28 mouse cellular contexts compared by ENCODE assay signal in the genomic region with DNA sequence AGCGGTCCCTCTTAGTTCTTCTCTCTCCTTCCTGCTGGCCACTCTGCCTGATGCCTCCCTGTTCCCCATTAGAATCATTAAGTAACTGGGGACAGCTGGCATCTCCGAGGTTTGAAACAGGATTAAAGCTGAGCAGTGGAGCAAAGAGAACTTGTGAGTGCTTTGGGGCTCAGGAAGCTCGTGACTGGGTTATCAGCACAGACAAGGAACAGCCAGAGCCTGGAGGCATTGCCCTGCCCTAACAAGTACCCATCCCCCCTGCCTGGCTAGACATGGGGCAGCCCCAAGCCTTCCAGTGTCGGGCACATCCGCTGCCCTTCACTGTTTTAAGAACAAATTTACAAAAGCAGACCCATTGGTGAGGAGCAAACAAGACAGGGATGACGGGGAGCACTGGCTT. TPM values are rescaled to one million over a fixed set of nuclear protein-coding genes. Genes with fewer than 3 reads are reported as not detected.
DNase-seq lines count a peak whose midpoint lies in the region; ATAC-seq and TF ChIP-seq lines count a peak whose summit lies in the region.
"Had no signal": no experiment of that assay in that cellular context is flagged by ENCODE, and none has a peak within 500 bp of the region (broad histone marks: within the 10 kb centered on the region; RNA-seq: fewer than 3 reads in every experiment).

No protein-coding gene starts in this region.

- no peak overlapping the region for H3K4me3 ChIP-seq in heart, embryonic 16.5 days (ENCODE audit: low read length)
- no peak overlapping the region for H3K4me3 ChIP-seq in heart, embryonic 10.5 days
- no peak overlapping the region for H3K4me3 ChIP-seq in midbrain, postnatal 0 days (ENCODE audit: low read depth, low read length)
- no peak overlapping the region for H3K4me3 ChIP-seq in midbrain, embryonic 14.5 days (replicated peaks; ENCODE audit: low read depth, low read length)
- H3K4me3 ChIP-seq in intestine, embryonic 16.5 days (ENCODE audit: low read length): no peak overlapping the region
- no peak overlapping the region for H3K4me3 ChIP-seq in stomach, embryonic 16.5 days (replicated peaks; ENCODE audit: low read length)
- H3K4me3 ChIP-seq in forebrain, embryonic 14.5 days (ENCODE audit: low read depth, low read length): no peak overlapping the region
- no peak overlapping the region for H3K4me3 ChIP-seq in forebrain, embryonic 11.5 days (ENCODE audit: low read depth, low read length)
- H3K4me3 ChIP-seq: embryonic facial prominence, embryonic 13.5 days; hindbrain, embryonic 12.5 days; layer of hippocampus, adult 2 months; limb, embryonic 10.5 days had no signal

- H3K27me3 ChIP-seq in heart, embryonic 16.5 days (ENCODE audit: control insufficient read depth, insufficient read depth, low read length): 0 out of 2 replicates have a peak, but pooled peaks cover 2% of the 10 kb centered on the region
- peaks cover 30% of the 10 kb centered on the region for H3K27me3 ChIP-seq in heart, embryonic 10.5 days (ENCODE audit: insufficient read depth, poor library complexity, severe bottlenecking)
- 0 out of 2 replicates have a peak, but pooled peaks cover 9% of the 10 kb centered on the region for H3K27me3 ChIP-seq in midbrain, postnatal 0 days (ENCODE audit: insufficient read depth, low read length)
- no peaks in the 10 kb centered on the region for H3K27me3 ChIP-seq in midbrain, embryonic 14.5 days (ENCODE audit: control insufficient read depth, insufficient read depth, low read length)
- no peaks in the 10 kb centered on the region for H3K27me3 ChIP-seq in intestine, embryonic 16.5 days (replicated peaks; ENCODE audit: control insufficient read depth, insufficient read depth, low read length)
- no peaks in the 10 kb centered on the region for H3K27me3 ChIP-seq in stomach, embryonic 16.5 days (ENCODE audit: control insufficient read depth, insufficient read depth, low read length)
- H3K27me3 ChIP-seq in forebrain, embryonic 14.5 days (replicated peaks; ENCODE audit: control insufficient read depth, insufficient read depth, low read length): peaks cover 3% of the 10 kb centered on the region; the same call in 1 of the 2 replicates
- H3K27me3 ChIP-seq in forebrain, embryonic 11.5 days (ENCODE audit: control insufficient read depth, insufficient read depth, low read length): no peaks in the 10 kb centered on the region

- no peak overlapping the region for H3K9ac ChIP-seq in heart, embryonic 16.5 days (ENCODE audit: low read length)
- H3K9ac ChIP-seq in midbrain, postnatal 0 days (replicated peaks; ENCODE audit: low read length, poor library complexity, severe bottlenecking): no peak overlapping the region
- no peak overlapping the region for H3K9ac ChIP-seq in midbrain, embryonic 14.5 days (replicated peaks; ENCODE audit: low read length)
- no peak overlapping the region for H3K9ac ChIP-seq in intestine, embryonic 16.5 days (ENCODE audit: low read depth, low read length)
- no peak overlapping the region for H3K9ac ChIP-seq in stomach, embryonic 16.5 days (ENCODE audit: low read length)
- no peak overlapping the region for H3K9ac ChIP-seq in forebrain, embryonic 14.5 days (ENCODE audit: low read length)
- no peak overlapping the region for H3K9ac ChIP-seq in forebrain, embryonic 11.5 days (ENCODE audit: low read length)
- H3K9ac ChIP-seq: embryonic facial prominence, embryonic 13.5 days; hindbrain, embryonic 12.5 days; liver, postnatal 0 days had no signal

- H3K36me3 ChIP-seq in heart, embryonic 16.5 days (ENCODE audit: control insufficient read depth, insufficient read depth): no peaks in the 10 kb centered on the region
- 0 out of 2 replicates have a peak, but pooled peaks cover 3% of the 10 kb centered on the region for H3K36me3 ChIP-seq in heart, embryonic 10.5 days
- no peaks in the 10 kb centered on the region for H3K36me3 ChIP-seq in midbrain, postnatal 0 days (ENCODE audit: insufficient read depth, low read length)
- no peaks in the 10 kb centered on the region for H3K36me3 ChIP-seq in midbrain, embryonic 14.5 days (ENCODE audit: control insufficient read depth, insufficient read depth, low read length)
- no peaks in the 10 kb centered on the region for H3K36me3 ChIP-seq in intestine, embryonic 16.5 days (ENCODE audit: control insufficient read depth, insufficient read depth, low read length)
- H3K36me3 ChIP-seq in stomach, embryonic 16.5 days (ENCODE audit: control insufficient read depth, insufficient read depth, low read length): no peaks in the 10 kb centered on the region
- no peaks in the 10 kb centered on the region for H3K36me3 ChIP-seq in forebrain, embryonic 14.5 days (ENCODE audit: control insufficient read depth, insufficient read depth, low read length)
- H3K36me3 ChIP-seq in forebrain, embryonic 11.5 days (ENCODE audit: control insufficient read depth, insufficient read depth, low read length): no peaks in the 10 kb centered on the region
- H3K36me3 ChIP-seq: hindbrain, embryonic 12.5 days; limb, embryonic 10.5 days had no signal

- peaks cover 14% of the 10 kb centered on the region for H3K9me3 ChIP-seq in heart, embryonic 16.5 days (replicated peaks; ENCODE audit: control insufficient read depth, low read length)
- peaks cover 6% of the 10 kb centered on the region for H3K9me3 ChIP-seq in heart, embryonic 10.5 days
- peaks cover 7% of the 10 kb centered on the region; the same call in 1 of the 2 replicates for H3K9me3 ChIP-seq in midbrain, postnatal 0 days (ENCODE audit: low read length)
- peaks cover 8% of the 10 kb centered on the region for H3K9me3 ChIP-seq in midbrain, embryonic 14.5 days (ENCODE audit: control insufficient read depth, low read length)
- H3K9me3 ChIP-seq in intestine, embryonic 16.5 days (ENCODE audit: control insufficient read depth, low read length): peaks cover 6% of the 10 kb centered on the region; the same call in 1 of the 2 replicates
- peaks cover 6% of the 10 kb centered on the region for H3K9me3 ChIP-seq in stomach, embryonic 16.5 days (replicated peaks; ENCODE audit: control insufficient read depth, low read length)
- H3K9me3 ChIP-seq in forebrain, embryonic 14.5 days (replicated peaks; ENCODE audit: control insufficient read depth, low read length): no peaks in the 10 kb centered on the region; the same call in 1 of the 2 replicates
- H3K9me3 ChIP-seq in forebrain, embryonic 11.5 days (ENCODE audit: control insufficient read depth, low read length): no peaks in the 10 kb centered on the region

- peak; percentile 47 for ATAC-seq in heart, embryonic 16.5 days (replicated peaks; ENCODE audit: extremely low read depth, insufficient read depth, low FRiP score)
- no peak for ATAC-seq in midbrain, postnatal 0 days (ENCODE audit: low FRiP score)
- no peak for ATAC-seq in midbrain, embryonic 14.5 days (ENCODE audit: low FRiP score, low TSS enrichment)
- ATAC-seq in intestine, embryonic 16.5 days: peak; percentile 52; the same call in 1 of the 2 replicates
- ATAC-seq in stomach, embryonic 16.5 days (ENCODE audit: insufficient read depth, low FRiP score): peak; percentile 54; the same call in 1 of the 2 replicates
- ATAC-seq in forebrain, embryonic 14.5 days: no peak
- ATAC-seq in forebrain, embryonic 11.5 days (replicated peaks; ENCODE audit: low FRiP score): no peak
- ATAC-seq: forebrain, embryonic 16.5 days; liver, postnatal 0 days had no signal

- H3K27ac ChIP-seq in heart, embryonic 16.5 days (ENCODE audit: low read length): no peak overlapping the region
- H3K27ac ChIP-seq in heart, embryonic 10.5 days: no peak overlapping the region; the same call in 1 of the 2 replicates
- no peak overlapping the region for H3K27ac ChIP-seq in midbrain, postnatal 0 days (ENCODE audit: low read depth, low read length)
- H3K27ac ChIP-seq in midbrain, embryonic 14.5 days (replicated peaks; ENCODE audit: low read depth, low read length): no peak overlapping the region
- peak overlapping the region; percentile 24; the same call in 1 of the 2 replicates for H3K27ac ChIP-seq in intestine, embryonic 16.5 days (ENCODE audit: low read length)
- H3K27ac ChIP-seq in stomach, embryonic 16.5 days (ENCODE audit: low read length): peak overlapping the region; percentile 28; the same call in 1 of the 2 replicates
- H3K27ac ChIP-seq in forebrain, embryonic 14.5 days (ENCODE audit: low read depth, low read length): no peak overlapping the region
- no peak overlapping the region for H3K27ac ChIP-seq in forebrain, embryonic 11.5 days (ENCODE audit: low read depth, low read length)
- H3K27ac ChIP-seq: embryonic facial prominence, embryonic 13.5 days; hindbrain, embryonic 12.5 days; kidney, postnatal 0 days; layer of hippocampus, adult 2 months; limb, embryonic 10.5 days had no signal

- no peak for DNase-seq in heart, embryonic 10.5 days (ENCODE audit: low spot score)
- DNase-seq in midbrain, postnatal 0 days (ENCODE audit: low spot score): peak; percentile 43
- DNase-seq in midbrain, embryonic 14.5 days: no peak
- DNase-seq in forebrain, embryonic 14.5 days (ENCODE audit: low spot score): no peak
- no peak for DNase-seq in forebrain, embryonic 11.5 days (ENCODE audit: low spot score)
- DNase-seq: cerebellum, adult 2 months; heart, postnatal 14 days; kidney, adult 11 months; liver, postnatal 0 days; lung, postnatal 10 days; thymus, adult 18-20 months had no signal

- TF ChIP-seq CTCF in midbrain, postnatal 0 days (IDR thresholded peaks at IDR 0.05): no peak

- 46% methylated on average over 6 of the region's 6 CpGs for WGBS in heart, embryonic 16.5 days
- 39% methylated on average over 6 of the region's 6 CpGs for WGBS in heart, embryonic 10.5 days
- 52% methylated on average over 6 of the region's 6 CpGs for WGBS in midbrain, postnatal 0 days
- WGBS in midbrain, embryonic 14.5 days: 51% methylated on average over 6 of the region's 6 CpGs
- 58% methylated on average over 6 of the region's 6 CpGs for WGBS in intestine, embryonic 16.5 days
- 54% methylated on average over 6 of the region's 6 CpGs for WGBS in stomach, embryonic 16.5 days
- 57% methylated on average over 6 of the region's 6 CpGs for WGBS in forebrain, embryonic 14.5 days
- 65% methylated on average over 6 of the region's 6 CpGs for WGBS in forebrain, embryonic 11.5 days

- H3K4me2 ChIP-seq in heart, embryonic 16.5 days (ENCODE audit: low read depth, low read length): no peak overlapping the region
- H3K4me2 ChIP-seq in midbrain, postnatal 0 days (ENCODE audit: low read depth, low read length, poor library complexity, severe bottlenecking): no peak overlapping the region
- H3K4me2 ChIP-seq in midbrain, embryonic 14.5 days (ENCODE audit: low read length): no peak overlapping the region
- no peak overlapping the region for H3K4me2 ChIP-seq in intestine, embryonic 16.5 days (ENCODE audit: low read depth, low read length)
- H3K4me2 ChIP-seq in stomach, embryonic 16.5 days (ENCODE audit: low read depth, low read length): no peak overlapping the region
- H3K4me2 ChIP-seq in forebrain, embryonic 14.5 days (ENCODE audit: low read length): no peak overlapping the region
- H3K4me2 ChIP-seq in forebrain, embryonic 11.5 days (ENCODE audit: low read depth, low read length, severe bottlenecking): no peak overlapping the region
- H3K4me2 ChIP-seq: embryonic facial prominence, embryonic 13.5 days; hindbrain, embryonic 12.5 days had no signal

- H3K4me1 ChIP-seq in heart, embryonic 16.5 days (ENCODE audit: control insufficient read depth, insufficient read depth, low read length): peaks cover 21% of the 10 kb centered on the region
- peaks cover 32% of the 10 kb centered on the region for H3K4me1 ChIP-seq in heart, embryonic 10.5 days
- no peaks in the 10 kb centered on the region for H3K4me1 ChIP-seq in midbrain, postnatal 0 days (ENCODE audit: insufficient read depth, low read length)
- H3K4me1 ChIP-seq in midbrain, embryonic 14.5 days (ENCODE audit: control insufficient read depth, insufficient read depth, low read length): 0 out of 2 replicates have a peak, but pooled peaks cover 7% of the 10 kb centered on the region
- peaks cover 18% of the 10 kb centered on the region for H3K4me1 ChIP-seq in intestine, embryonic 16.5 days (ENCODE audit: control insufficient read depth, insufficient read depth, low read length)
- peaks cover 9% of the 10 kb centered on the region for H3K4me1 ChIP-seq in stomach, embryonic 16.5 days (ENCODE audit: control insufficient read depth, insufficient read depth, low read length)
- H3K4me1 ChIP-seq in forebrain, embryonic 14.5 days (ENCODE audit: control insufficient read depth, insufficient read depth, low read length): peaks cover 4% of the 10 kb centered on the region; the same call in 1 of the 2 replicates
- H3K4me1 ChIP-seq in forebrain, embryonic 11.5 days (replicated peaks; ENCODE audit: control insufficient read depth, insufficient read depth, low read length): no peaks in the 10 kb centered on the region

RNA-seq across cellular contexts. Expression of a gene that starts 2.6 kb away (rescaled TPM):
- polyA plus RNA-seq in heart, embryonic 16.5 days (2015; fragmentation: Nextera tagmentation; extraction: Ambion mirVana): 0.33 and 0.66 TPM in 2 replicates
- polyA plus RNA-seq in heart, embryonic 10.5 days (2016; fragmentation: Nextera tagmentation; extraction: Ambion mirVana): 0.26 and 0.53 TPM in 2 replicates
- 0.27 TPM in 1 of 2 replicates, not detected in the other for total RNA-seq in midbrain, postnatal 0 days (2014; rRNA removed)
- polyA plus RNA-seq in midbrain, postnatal 0 days (2015; fragmentation: Nextera tagmentation; extraction: Ambion mirVana): 0.35 and 0.39 TPM in 2 replicates
- polyA plus RNA-seq in midbrain, embryonic 14.5 days (2014; fragmentation: Nextera tagmentation; extraction: Ambion mirVana): 0.12 and 0.42 TPM in 2 replicates
- polyA plus RNA-seq in intestine, embryonic 16.5 days (2015; fragmentation: Nextera tagmentation; extraction: Ambion mirVana): 3.2 and 3.3 TPM in 2 replicates
- polyA plus RNA-seq in stomach, embryonic 16.5 days (2015; fragmentation: Nextera tagmentation; extraction: Ambion mirVana): 4.4 and 9.0 TPM in 2 replicates
- polyA plus RNA-seq in forebrain, embryonic 14.5 days (2014; fragmentation: Nextera tagmentation; extraction: Ambion mirVana): 0.05 and 0.38 TPM in 2 replicates
- 0.13 and 0.23 TPM in 2 replicates for polyA plus RNA-seq in forebrain, embryonic 11.5 days (2014; fragmentation: Nextera tagmentation; extraction: Ambion mirVana)
- total RNA-seq: megakaryocyte, adult 5-6 weeks had no signal

RNA-seq across cellular contexts. Expression of a gene that starts 35.4 kb away (rescaled TPM):
- not detected in 2 replicates for polyA plus RNA-seq in heart, embryonic 16.5 days (2015; fragmentation: Nextera tagmentation; extraction: Ambion mirVana)
- not detected in 2 replicates for polyA plus RNA-seq in heart, embryonic 10.5 days (2016; fragmentation: Nextera tagmentation; extraction: Ambion mirVana)
- not detected in 2 replicates for total RNA-seq in midbrain, postnatal 0 days (2014; rRNA removed)
- not detected in 2 replicates for polyA plus RNA-seq in midbrain, postnatal 0 days (2015; fragmentation: Nextera tagmentation; extraction: Ambion mirVana)
- not detected in 2 replicates for polyA plus RNA-seq in midbrain, embryonic 14.5 days (2014; fragmentation: Nextera tagmentation; extraction: Ambion mirVana)
- not detected in 2 replicates for polyA plus RNA-seq in intestine, embryonic 16.5 days (2015; fragmentation: Nextera tagmentation; extraction: Ambion mirVana)
- polyA plus RNA-seq in stomach, embryonic 16.5 days (2015; fragmentation: Nextera tagmentation; extraction: Ambion mirVana): not detected in 2 replicates
- not detected in 2 replicates for polyA plus RNA-seq in forebrain, embryonic 14.5 days (2014; fragmentation: Nextera tagmentation; extraction: Ambion mirVana)
- polyA plus RNA-seq in forebrain, embryonic 11.5 days (2014; fragmentation: Nextera tagmentation; extraction: Ambion mirVana): not detected in 2 replicates
- total RNA-seq: adrenal gland, adult 18-20 months; adrenal gland, postnatal 4 days; gastrocnemius, adult 18-20 months; gastrocnemius, postnatal 4 days; heart, postnatal 14 days; layer of hippocampus, adult 2 months; left cerebral cortex, adult 18-20 months; liver, adult 2 months; megakaryocyte, adult 5-6 weeks had no signal
- polyA plus RNA-seq: C2C12; embryonic facial prominence, embryonic 13.5 days; forebrain, embryonic 16.5 days; hindbrain, embryonic 12.5 days; kidney, postnatal 0 days; limb, embryonic 10.5 days; liver, adult 2 months; liver, postnatal 0 days had no signal

RNA-seq across cellular contexts. Expression of a gene that starts 52.0 kb away (rescaled TPM):
- 3.8 and 4.6 TPM in 2 replicates for polyA plus RNA-seq in heart, embryonic 16.5 days (2015; fragmentation: Nextera tagmentation; extraction: Ambion mirVana)
- polyA plus RNA-seq in heart, embryonic 10.5 days (2016; fragmentation: Nextera tagmentation; extraction: Ambion mirVana): 0.71 and 0.94 TPM in 2 replicates
- total RNA-seq in midbrain, postnatal 0 days (2014; rRNA removed): not detected in 2 replicates
- 0.26 and 0.37 TPM in 2 replicates for polyA plus RNA-seq in midbrain, postnatal 0 days (2015; fragmentation: Nextera tagmentation; extraction: Ambion mirVana)
- 0.30 TPM in 1 of 2 replicates, not detected in the other for polyA plus RNA-seq in midbrain, embryonic 14.5 days (2014; fragmentation: Nextera tagmentation; extraction: Ambion mirVana)
- 62.2 and 69.3 TPM in 2 replicates for polyA plus RNA-seq in intestine, embryonic 16.5 days (2015; fragmentation: Nextera tagmentation; extraction: Ambion mirVana)
- 10.0 and 12.1 TPM in 2 replicates for polyA plus RNA-seq in stomach, embryonic 16.5 days (2015; fragmentation: Nextera tagmentation; extraction: Ambion mirVana)
- polyA plus RNA-seq in forebrain, embryonic 14.5 days (2014; fragmentation: Nextera tagmentation; extraction: Ambion mirVana): 0.11 and 0.36 TPM in 2 replicates
- not detected in 2 replicates for polyA plus RNA-seq in forebrain, embryonic 11.5 days (2014; fragmentation: Nextera tagmentation; extraction: Ambion mirVana)
- total RNA-seq: adrenal gland, adult 18-20 months; gastrocnemius, adult 18-20 months; layer of hippocampus, adult 2 months; left cerebral cortex, adult 18-20 months; megakaryocyte, adult 5-6 weeks had no signal
- polyA plus RNA-seq: cerebellum, adult 2 months had no signal

Comparison
In these comparisons a context has a peak if more than half of its experiments do, and no peak if none do; other contexts are left out.
1. ATAC-seq: peak in heart, embryonic 16.5 days (single experiment), intestine, embryonic 16.5 days (single experiment) and stomach, embryonic 16.5 days (single experiment); none in midbrain, postnatal 0 days (single experiment), midbrain, embryonic 14.5 days (single experiment), forebrain, embryonic 14.5 days (single experiment) and forebrain, embryonic 11.5 days (single experiment).
2. H3K27ac ChIP-seq: peak in intestine, embryonic 16.5 days (single experiment) and stomach, embryonic 16.5 days (single experiment); none in heart, embryonic 16.5 days (single experiment), heart, embryonic 10.5 days (single experiment), midbrain, postnatal 0 days (single experiment), midbrain, embryonic 14.5 days (single experiment), forebrain, embryonic 14.5 days (single experiment) and forebrain, embryonic 11.5 days (single experiment).